Mouse (Mus musculus): Measurements from ENCODE around the gene 4930562C15Rik.

- TF ChIP-seq CTCF (IDR thresholded peaks at IDR 0.05; ENCODE audit: control insufficient read depth, insufficient read depth, low read length): no peak
- no peak for TF ChIP-seq POLR2A (IDR thresholded peaks at IDR 0.05; ENCODE audit: borderline replicate concordance, control insufficient read depth, low read depth, low read length)
Observed at GRCm38 (mm10) chr16:4785706-4786105, 49.5 kb upstream of the 4930562C15Rik start.

All from bone marrow, adult 2 months (tissue).